8 mouse cellular contexts compared by ENCODE assay signal in the genomic region with DNA sequence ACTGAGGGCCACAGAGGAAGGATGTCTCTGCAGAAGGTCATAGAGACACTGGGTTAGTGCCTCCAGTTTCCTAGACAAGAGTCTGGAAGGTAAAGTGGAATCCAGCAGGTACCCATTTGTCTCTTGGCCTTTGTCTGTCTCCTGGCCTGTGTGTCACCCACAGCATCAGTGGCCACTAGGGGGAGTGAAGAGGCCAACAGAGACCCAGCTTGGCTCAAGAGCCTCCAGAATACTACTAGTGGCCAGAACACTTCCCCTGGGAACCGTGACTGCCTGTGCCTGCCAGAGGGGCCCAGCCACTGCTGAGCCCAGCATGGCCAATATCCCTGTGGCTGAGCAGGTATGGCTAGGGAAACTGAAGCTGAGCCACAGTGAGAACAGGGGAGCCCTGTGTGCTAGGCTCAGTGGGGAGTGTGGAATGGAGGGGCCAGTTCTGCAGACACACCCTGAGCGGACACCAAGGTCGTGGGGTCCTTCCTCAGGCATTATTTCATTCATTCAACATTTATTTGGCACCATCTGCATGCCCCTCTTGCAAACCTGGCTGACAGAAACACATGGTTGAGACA. TPM values are rescaled to one million over a fixed set of nuclear protein-coding genes. Genes with fewer than 3 reads are reported as not detected.
DNase-seq lines count a peak whose midpoint lies in the region; ATAC-seq and TF ChIP-seq lines count a peak whose summit lies in the region.

No protein-coding gene starts in this region.

- H3K9ac ChIP-seq in embryonic facial prominence, embryonic 11.5 days (replicated peaks; ENCODE audit: low read length), result peak overlapping the region; percentile 28; the same call in 1 of the 2 replicates
- no peak overlapping the region for H3K9ac ChIP-seq in limb, embryonic 14.5 days (ENCODE audit: low read depth, low read length, severe bottlenecking)

- DNase-seq in 416B (ENCODE audit: low read depth), result peak; percentile 87
- peak; percentile 90 for DNase-seq in adrenal gland, postnatal 10 days
- DNase-seq in embryonic facial prominence, embryonic 11.5 days (ENCODE audit: low spot score), result peak; percentile 91
- peak; percentile 77 to 88 for DNase-seq in heart, adult 9 months (ENCODE audit: low spot score in 2 of 2)
- DNase-seq in kidney, adult 8-10 months, result peak; percentile 78 to 89
- DNase-seq in limb, embryonic 14.5 days (ENCODE audit: low spot score), result peak; percentile 86
- DNase-seq in monocyte, adult 2 months (ENCODE audit: low read depth in 1 of 2, low spot score in 2 of 2), result peak; percentile 54 to 73
- peak; percentile 55 to 77 for DNase-seq in spleen, postnatal 14 days (ENCODE audit: low spot score in 2 of 2)

- H3K4me3 ChIP-seq in embryonic facial prominence, embryonic 11.5 days (ENCODE audit: low read depth, low read length), result no peak overlapping the region
- H3K4me3 ChIP-seq in limb, embryonic 14.5 days (replicated peaks; ENCODE audit: low read length), result no peak overlapping the region

- no peak for TF ChIP-seq POLR2A in limb, embryonic 14.5 days (IDR thresholded peaks at IDR 0.05; ENCODE audit: borderline replicate concordance, extremely low read depth, insufficient read depth, insufficient read length)

- H3K9me3 ChIP-seq in embryonic facial prominence, embryonic 11.5 days (replicated peaks; ENCODE audit: control insufficient read depth, low read length), result no peaks in the 10 kb centered on the region
- no peaks in the 10 kb centered on the region for H3K9me3 ChIP-seq in limb, embryonic 14.5 days (ENCODE audit: control insufficient read depth, low read length)

- peak; percentile 63; the same call in 1 of the 2 replicates for ATAC-seq in embryonic facial prominence, embryonic 11.5 days (replicated peaks; ENCODE audit: insufficient number of reproducible peaks, low FRiP score, low TSS enrichment, low read depth)
- peak; percentile 71 for ATAC-seq in limb, embryonic 14.5 days (ENCODE audit: low FRiP score, low read depth)

- no peak overlapping the region for H3K27ac ChIP-seq in embryonic facial prominence, embryonic 11.5 days (replicated peaks; ENCODE audit: low read depth, low read length)
- no peak overlapping the region for H3K27ac ChIP-seq in limb, embryonic 14.5 days (replicated peaks; ENCODE audit: low read depth, low read length)

- 52% methylated on average over 3 of the region's 3 CpGs for WGBS in embryonic facial prominence, embryonic 11.5 days
- whole genome bisulfite sequencing in limb, embryonic 14.5 days, result 54% methylated on average over 3 of the region's 3 CpGs

- no peaks in the 10 kb centered on the region; the same call in 1 of the 2 replicates for H3K4me1 ChIP-seq in embryonic facial prominence, embryonic 11.5 days (ENCODE audit: control insufficient read depth, insufficient read depth, low read length)
- H3K4me1 ChIP-seq in limb, embryonic 14.5 days (ENCODE audit: control insufficient read depth, insufficient read depth, low read length), result no peaks in the 10 kb centered on the region

- H3K4me2 ChIP-seq in embryonic facial prominence, embryonic 11.5 days (ENCODE audit: low read depth, low read length), result no peak overlapping the region
- no peak overlapping the region for H3K4me2 ChIP-seq in limb, embryonic 14.5 days (replicated peaks; ENCODE audit: low read depth, low read length, severe bottlenecking)

- H3K27me3 ChIP-seq in embryonic facial prominence, embryonic 11.5 days (ENCODE audit: control insufficient read depth, insufficient read depth, low read length), result no peaks in the 10 kb centered on the region
- no peaks in the 10 kb centered on the region for H3K27me3 ChIP-seq in limb, embryonic 14.5 days (ENCODE audit: control insufficient read depth, insufficient read depth, low read length)

- no peaks in the 10 kb centered on the region for H3K36me3 ChIP-seq in embryonic facial prominence, embryonic 11.5 days (replicated peaks; ENCODE audit: control insufficient read depth, insufficient read depth, low read depth, low read length)
- H3K36me3 ChIP-seq in limb, embryonic 14.5 days (ENCODE audit: control insufficient read depth, insufficient read depth, low read length), result no peaks in the 10 kb centered on the region

RNA-seq across cellular contexts. Expression of a gene that starts 20.2 kb away (rescaled TPM):
- 1 to 10 TPM; 3.3 to 4.5 TPM for total RNA-seq in adrenal gland, postnatal 10 days (2021)
- polyA plus RNA-seq in embryonic facial prominence, embryonic 11.5 days (2014; fragmentation: Nextera tagmentation; extraction: Ambion mirVana), result 34.6 and 42.3 TPM in 2 replicates
- polyA plus RNA-seq in limb, embryonic 14.5 days (2012; rRNA removed), result 41.7 and 67.7 TPM in 2 replicates
- 31.5 and 38.6 TPM in 2 replicates for polyA plus RNA-seq in limb, embryonic 14.5 days (2014; fragmentation: Nextera tagmentation; extraction: Ambion mirVana)

RNA-seq across cellular contexts. Expression of a gene that starts 26.7 kb away (rescaled TPM):
- 10 to 100 TPM; 26.5 to 39.2 TPM for total RNA-seq in adrenal gland, postnatal 10 days (2021)
- polyA plus RNA-seq in embryonic facial prominence, embryonic 11.5 days (2014; fragmentation: Nextera tagmentation; extraction: Ambion mirVana), result 75.1 and 94.3 TPM in 2 replicates
- 91.5 and 93.4 TPM in 2 replicates for polyA plus RNA-seq in limb, embryonic 14.5 days (2012; rRNA removed)
- polyA plus RNA-seq in limb, embryonic 14.5 days (2014; fragmentation: Nextera tagmentation; extraction: Ambion mirVana), result 50.1 and 57.3 TPM in 2 replicates

RNA-seq across cellular contexts. Expression of a gene that starts 26.8 kb away (rescaled TPM):
- 1 to 10 TPM; 6.4 to 7.7 TPM for total RNA-seq in adrenal gland, postnatal 10 days (2021)
- polyA plus RNA-seq in embryonic facial prominence, embryonic 11.5 days (2014; fragmentation: Nextera tagmentation; extraction: Ambion mirVana), result 6.0 and 6.8 TPM in 2 replicates
- polyA plus RNA-seq in limb, embryonic 14.5 days (2012; rRNA removed), result 10.9 and 15.5 TPM in 2 replicates
- polyA plus RNA-seq in limb, embryonic 14.5 days (2014; fragmentation: Nextera tagmentation; extraction: Ambion mirVana), result 8.5 and 12.8 TPM in 2 replicates

RNA-seq across cellular contexts. Expression of a gene that starts 33.7 kb away (rescaled TPM):
- 100 to 1,000 TPM; 102 to 168 TPM for total RNA-seq in adrenal gland, postnatal 10 days (2021)
- polyA plus RNA-seq in embryonic facial prominence, embryonic 11.5 days (2014; fragmentation: Nextera tagmentation; extraction: Ambion mirVana), result 74.0 and 77.8 TPM in 2 replicates
- polyA plus RNA-seq in limb, embryonic 14.5 days (2012; rRNA removed), result 286 and 289 TPM in 2 replicates
- 101 and 106 TPM in 2 replicates for polyA plus RNA-seq in limb, embryonic 14.5 days (2014; fragmentation: Nextera tagmentation; extraction: Ambion mirVana)

RNA-seq across cellular contexts. Expression of a gene that starts 49.4 kb away (rescaled TPM):
- total RNA-seq in adrenal gland, postnatal 10 days (2021), result 100 to 1,000 TPM; 470 to 572 TPM
- 221 and 253 TPM in 2 replicates for polyA plus RNA-seq in embryonic facial prominence, embryonic 11.5 days (2014; fragmentation: Nextera tagmentation; extraction: Ambion mirVana)
- 338 and 449 TPM in 2 replicates for polyA plus RNA-seq in limb, embryonic 14.5 days (2012; rRNA removed)
- 349 and 366 TPM in 2 replicates for polyA plus RNA-seq in limb, embryonic 14.5 days (2014; fragmentation: Nextera tagmentation; extraction: Ambion mirVana)
